Mouse (Mus musculus): ENCODE measurements at regions not wholly inside any gene's neighbourhood (a gene's known extent, or its start where the extent isn't known, plus 50 kb on each side); places are given as distances from the start of the nearest gene placed in this dataset.
A peak's percentile ranks its signal among the peaks of the same experiment; 100 is the strongest.

DNA sequence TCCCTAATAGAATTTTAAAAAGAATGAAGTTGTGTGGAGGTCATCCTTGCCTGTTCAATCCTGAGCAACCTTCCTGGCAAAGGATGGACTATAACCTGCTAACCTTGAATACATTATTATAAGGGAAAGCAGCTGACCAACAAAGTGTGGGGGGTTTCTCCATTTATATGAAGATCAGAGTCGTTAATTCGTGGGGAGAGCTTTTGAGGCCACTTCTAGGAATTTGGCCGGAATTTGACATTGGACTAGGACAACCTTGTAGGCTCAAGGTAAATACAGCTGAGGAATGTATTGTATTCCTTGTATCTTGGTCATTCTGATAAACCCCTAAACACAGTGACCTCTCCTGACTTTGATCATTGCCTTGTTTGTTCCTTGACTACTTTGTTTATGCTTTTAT lies 56.9 kb downstream of the Klf4 start:
- ATAC-seq (ENCODE audit: insufficient number of reproducible peaks, insufficient read depth, low FRiP score, low read depth) = no peak
- H3K9ac ChIP-seq (replicated peaks; ENCODE audit: low read depth, low read length) = no peak overlapping the region
- no peak overlapping the region for H3K4me2 ChIP-seq (replicated peaks; ENCODE audit: low read depth, low read length)
- no peak overlapping the region for H3K4me3 ChIP-seq (ENCODE audit: low read depth, low read length)
- 67% methylated on average over 3 of the region's 3 CpGs for WGBS
- no peaks in the 10 kb centered on the region for H3K36me3 ChIP-seq (ENCODE audit: control insufficient read depth, insufficient read depth, low read length)
- peaks cover 6% of the 10 kb centered on the region for H3K4me1 ChIP-seq (ENCODE audit: control insufficient read depth, insufficient read depth, low read length)
- no peaks in the 10 kb centered on the region for H3K9me3 ChIP-seq (ENCODE audit: control insufficient read depth, low read depth, low read length)
- no peak overlapping the region for H3K27ac ChIP-seq (ENCODE audit: low read length)
- H3K27me3 ChIP-seq (ENCODE audit: control insufficient read depth, insufficient read depth, low read length) = no peaks in the 10 kb centered on the region

DNA sequence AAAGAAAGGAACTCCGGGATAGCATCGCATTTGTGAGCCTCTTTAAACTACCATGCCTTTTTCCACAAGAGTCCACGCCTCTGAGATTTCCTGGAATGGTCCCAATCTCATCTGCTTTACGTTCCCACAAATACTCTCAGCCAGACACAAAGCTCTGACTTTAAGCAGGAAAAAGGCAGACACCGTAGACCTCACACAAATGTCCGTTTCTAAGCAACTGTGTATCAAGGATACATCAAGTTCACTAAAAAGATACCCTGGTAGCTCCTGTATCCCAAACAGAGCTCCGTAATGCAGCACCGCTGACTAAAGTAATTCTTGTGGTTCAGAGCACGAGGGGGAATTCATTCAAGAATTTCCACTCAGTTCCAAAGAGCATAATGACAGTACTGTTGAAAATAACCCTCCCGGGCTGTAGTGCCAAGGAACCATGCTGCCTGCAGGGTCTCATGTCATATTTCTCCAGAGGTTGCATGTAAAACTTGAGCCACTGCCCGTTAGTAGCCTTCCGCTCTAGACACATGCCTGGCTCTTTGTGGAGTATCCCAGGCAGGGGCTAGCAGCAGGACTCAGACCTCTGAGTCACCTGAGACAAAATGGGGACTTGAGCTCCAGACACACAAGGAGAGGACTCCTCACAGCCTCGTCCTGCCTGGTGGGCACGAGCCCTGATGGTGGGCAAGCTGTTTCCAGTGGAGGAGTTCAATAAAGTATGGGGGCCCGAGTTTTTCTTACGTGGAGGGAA lies 58.0 kb downstream of the Klf4 start:
- Histone ChIP-seq H3K27ac (ENCODE audit: low read length) (no peak overlapping the region), H3K9me3 (ENCODE audit: control insufficient read depth, low read depth, low read length) (no peaks in the 10 kb centered on the region), H3K9ac (replicated peaks; ENCODE audit: low read depth, low read length) (no peak overlapping the region), H3K36me3 (ENCODE audit: control insufficient read depth, insufficient read depth, low read length) (no peaks in the 10 kb centered on the region), H3K4me3 (ENCODE audit: low read depth, low read length) (no peak overlapping the region), H3K4me2 (replicated peaks; ENCODE audit: low read depth, low read length) (no peak overlapping the region), H3K27me3 (ENCODE audit: control insufficient read depth, insufficient read depth, low read length) (no peaks in the 10 kb centered on the region), H3K4me1 (ENCODE audit: control insufficient read depth, insufficient read depth, low read length) (peaks cover 6% of the 10 kb centered on the region)
- WGBS = 74% methylated on average over 16 of the region's 16 CpGs
- ATAC-seq (ENCODE audit: insufficient number of reproducible peaks, insufficient read depth, low FRiP score, low read depth) = no peak

DNA sequence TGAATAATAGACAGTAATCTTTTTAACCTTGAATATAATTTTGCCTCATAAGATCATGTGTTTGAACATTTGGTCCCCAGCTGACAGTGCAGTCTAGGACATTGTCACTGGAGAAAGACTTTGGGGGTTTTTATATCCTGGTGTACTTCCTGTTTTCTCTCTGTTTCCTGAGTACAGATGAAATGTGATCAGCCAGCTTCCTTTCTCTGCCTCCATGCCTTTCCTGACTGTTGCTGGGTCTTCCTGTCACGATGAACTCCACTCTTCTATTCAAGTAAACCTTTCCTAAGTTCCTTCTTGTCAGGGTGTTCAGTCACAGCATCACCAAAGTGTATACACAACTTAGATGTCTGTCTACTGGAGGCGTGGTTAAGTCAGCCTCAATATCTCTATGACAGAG lies 59.6 kb downstream of the Klf4 start:
- H3K4me1 ChIP-seq (ENCODE audit: control insufficient read depth, insufficient read depth, low read length) = peaks cover 6% of the 10 kb centered on the region
- WGBS = 61% methylated on average over 2 of the region's 2 CpGs
- H3K9me3 ChIP-seq (ENCODE audit: control insufficient read depth, low read depth, low read length) = no peaks in the 10 kb centered on the region
- no peak overlapping the region for H3K4me3 ChIP-seq (ENCODE audit: low read depth, low read length)
- H3K36me3 ChIP-seq (ENCODE audit: control insufficient read depth, insufficient read depth, low read length) = no peaks in the 10 kb centered on the region
- no peak overlapping the region for H3K9ac ChIP-seq (replicated peaks; ENCODE audit: low read depth, low read length)
- H3K27me3 ChIP-seq (ENCODE audit: control insufficient read depth, insufficient read depth, low read length) = no peaks in the 10 kb centered on the region
- no peak for ATAC-seq (ENCODE audit: insufficient number of reproducible peaks, insufficient read depth, low FRiP score, low read depth)
- no peak overlapping the region for H3K4me2 ChIP-seq (replicated peaks; ENCODE audit: low read depth, low read length)
- H3K27ac ChIP-seq (ENCODE audit: low read length) = no peak overlapping the region

DNA sequence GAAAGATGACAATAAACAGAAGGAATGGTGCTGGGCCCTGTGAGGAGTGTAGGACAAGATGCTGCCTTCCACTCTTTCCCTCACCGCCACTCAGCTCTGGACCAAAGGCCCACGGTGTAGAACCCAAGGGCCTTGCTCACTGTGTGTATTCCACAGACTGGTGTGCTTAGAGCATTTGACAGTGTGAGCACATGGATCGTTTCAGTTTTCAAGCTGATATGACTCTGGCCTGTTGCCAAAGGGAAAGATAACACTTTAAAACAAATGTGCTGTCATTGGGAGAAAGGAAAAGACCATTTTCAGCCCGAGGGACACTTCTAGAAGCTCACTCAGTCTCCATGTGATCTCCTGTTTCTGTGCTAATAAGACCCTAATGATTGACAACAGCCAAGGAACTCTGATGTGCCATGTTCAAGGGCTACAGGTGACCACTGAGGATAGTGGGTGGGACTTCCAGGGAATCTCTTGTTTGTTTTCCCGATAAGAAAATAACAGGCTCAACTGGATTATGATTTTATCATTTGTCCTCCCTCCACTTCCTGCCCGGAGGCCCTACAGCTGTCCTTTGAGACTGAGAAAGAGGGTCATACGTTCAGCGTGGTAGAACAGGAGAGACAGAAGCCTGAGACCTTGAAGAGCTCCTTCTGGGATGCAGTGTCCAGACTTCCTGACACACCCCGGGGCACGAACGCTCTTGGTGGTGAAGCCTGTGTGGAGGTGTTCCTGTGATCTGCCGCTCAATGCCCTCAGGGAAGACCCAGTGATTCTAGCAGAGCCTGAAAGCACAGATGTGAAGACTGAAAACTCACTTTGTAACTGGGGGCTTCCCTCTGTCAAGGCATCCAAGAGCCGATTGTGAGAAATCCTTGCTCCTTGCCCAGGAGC lies 61.2 kb downstream of the Klf4 start:
- no peak overlapping the region for H3K9ac ChIP-seq (replicated peaks; ENCODE audit: low read depth, low read length)
- no peaks in the 10 kb centered on the region for H3K27me3 ChIP-seq (ENCODE audit: control insufficient read depth, insufficient read depth, low read length)
- no peak for ATAC-seq (ENCODE audit: insufficient number of reproducible peaks, insufficient read depth, low FRiP score, low read depth)
- H3K4me1 ChIP-seq (ENCODE audit: control insufficient read depth, insufficient read depth, low read length) = peaks cover 6% of the 10 kb centered on the region
- H3K36me3 ChIP-seq (ENCODE audit: control insufficient read depth, insufficient read depth, low read length) = no peaks in the 10 kb centered on the region
- H3K9me3 ChIP-seq (ENCODE audit: control insufficient read depth, low read depth, low read length) = no peaks in the 10 kb centered on the region
- no peak overlapping the region for H3K4me3 ChIP-seq (ENCODE audit: low read depth, low read length)
- H3K27ac ChIP-seq (ENCODE audit: low read length) = peak overlapping the region; percentile 33; the same call in 1 of the 2 replicates
- no peak overlapping the region for H3K4me2 ChIP-seq (replicated peaks; ENCODE audit: low read depth, low read length)
- WGBS = 54% methylated on average over 13 of the region's 13 CpGs

DNA sequence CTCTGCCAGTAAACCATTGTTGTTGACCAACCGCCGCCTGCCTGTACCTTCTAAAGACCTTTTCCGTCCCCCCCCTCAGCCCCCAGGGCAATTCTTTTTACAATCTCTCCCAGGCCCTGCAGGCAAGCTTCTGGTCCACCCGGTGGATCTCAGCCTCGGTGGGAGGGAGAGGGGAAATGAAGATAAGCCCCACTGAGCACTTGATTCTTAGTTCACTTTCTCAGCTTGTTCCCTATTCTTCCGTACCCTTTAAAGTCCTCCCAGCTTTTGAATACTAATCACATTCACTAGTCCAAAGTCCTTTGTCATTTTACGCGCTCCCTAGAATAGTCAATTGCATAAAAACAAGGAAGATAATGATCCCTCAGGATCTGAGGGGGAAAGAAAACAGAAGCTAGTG lies 68.1 kb downstream of the Klf4 start:
- Histone ChIP-seq H3K4me2 (replicated peaks; ENCODE audit: low read depth, low read length) (no peak overlapping the region), H3K4me1 (ENCODE audit: control insufficient read depth, insufficient read depth, low read length) (no peaks in the 10 kb centered on the region), H3K27ac (ENCODE audit: low read length) (no peak overlapping the region), H3K9me3 (ENCODE audit: control insufficient read depth, low read depth, low read length) (no peaks in the 10 kb centered on the region), H3K27me3 (ENCODE audit: control insufficient read depth, insufficient read depth, low read length) (no peaks in the 10 kb centered on the region), H3K4me3 (ENCODE audit: low read depth, low read length) (no peak overlapping the region), H3K36me3 (ENCODE audit: control insufficient read depth, insufficient read depth, low read length) (no peaks in the 10 kb centered on the region), H3K9ac (replicated peaks; ENCODE audit: low read depth, low read length) (no peak overlapping the region)
- WGBS = 46% methylated on average over 8 of the region's 8 CpGs
- ATAC-seq (ENCODE audit: insufficient number of reproducible peaks, insufficient read depth, low FRiP score, low read depth) = no peak

DNA sequence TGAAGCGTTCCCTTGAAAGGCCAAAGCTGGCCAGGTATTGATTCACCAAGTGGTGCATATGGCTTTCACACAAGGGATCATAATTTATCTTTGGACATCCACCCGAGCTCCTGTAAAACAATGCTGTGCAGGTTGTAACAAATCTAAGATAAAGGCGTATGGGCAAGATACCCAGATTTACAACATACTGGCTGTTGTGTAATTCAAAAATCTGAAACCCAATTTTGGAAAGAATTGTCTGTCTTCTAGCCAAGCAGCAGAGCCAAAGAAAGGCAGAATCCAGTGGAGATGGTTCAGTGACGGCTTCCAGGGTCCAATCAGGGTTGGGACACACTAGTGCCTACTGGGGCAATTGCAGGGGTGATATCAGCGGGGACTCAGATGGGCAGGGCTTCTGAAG lies 70.3 kb downstream of the Klf4 start:
- no peak for ATAC-seq (ENCODE audit: insufficient number of reproducible peaks, insufficient read depth, low FRiP score, low read depth)
- no peaks in the 10 kb centered on the region for H3K36me3 ChIP-seq (ENCODE audit: control insufficient read depth, insufficient read depth, low read length)
- WGBS = 73% methylated on average over 5 of the region's 5 CpGs
- no peak overlapping the region for H3K9ac ChIP-seq (replicated peaks; ENCODE audit: low read depth, low read length)
- H3K4me3 ChIP-seq (ENCODE audit: low read depth, low read length) = no peak overlapping the region
- H3K27me3 ChIP-seq (ENCODE audit: control insufficient read depth, insufficient read depth, low read length) = no peaks in the 10 kb centered on the region
- no peaks in the 10 kb centered on the region for H3K4me1 ChIP-seq (ENCODE audit: control insufficient read depth, insufficient read depth, low read length)
- no peak overlapping the region for H3K27ac ChIP-seq (ENCODE audit: low read length)
- no peaks in the 10 kb centered on the region for H3K9me3 ChIP-seq (ENCODE audit: control insufficient read depth, low read depth, low read length)
- no peak overlapping the region for H3K4me2 ChIP-seq (replicated peaks; ENCODE audit: low read depth, low read length)

DNA sequence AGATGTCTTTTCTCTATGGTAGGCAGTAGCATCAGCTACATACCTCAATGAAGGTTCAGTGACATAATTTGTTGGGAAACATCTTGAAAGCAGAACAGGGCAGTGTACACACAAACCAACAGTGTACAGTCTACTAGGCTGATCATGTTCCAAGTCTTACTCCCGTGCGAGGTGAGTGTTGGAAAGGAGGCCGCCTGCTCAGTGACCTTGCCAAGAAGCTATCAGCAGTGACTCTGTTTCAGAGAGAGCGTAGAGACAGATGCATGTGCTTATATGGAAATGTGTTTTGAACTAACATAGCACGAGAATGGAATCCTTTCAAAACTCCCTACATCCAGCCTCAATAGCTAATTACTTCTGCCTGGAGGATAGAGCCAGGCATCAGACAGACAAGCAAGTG lies 78.4 kb downstream of the Klf4 start:
- no peak for ATAC-seq (ENCODE audit: insufficient number of reproducible peaks, insufficient read depth, low FRiP score, low read depth)
- WGBS = 74% methylated on average over 5 of the region's 5 CpGs
- H3K9me3 ChIP-seq (ENCODE audit: control insufficient read depth, low read depth, low read length) = no peaks in the 10 kb centered on the region

DNA sequence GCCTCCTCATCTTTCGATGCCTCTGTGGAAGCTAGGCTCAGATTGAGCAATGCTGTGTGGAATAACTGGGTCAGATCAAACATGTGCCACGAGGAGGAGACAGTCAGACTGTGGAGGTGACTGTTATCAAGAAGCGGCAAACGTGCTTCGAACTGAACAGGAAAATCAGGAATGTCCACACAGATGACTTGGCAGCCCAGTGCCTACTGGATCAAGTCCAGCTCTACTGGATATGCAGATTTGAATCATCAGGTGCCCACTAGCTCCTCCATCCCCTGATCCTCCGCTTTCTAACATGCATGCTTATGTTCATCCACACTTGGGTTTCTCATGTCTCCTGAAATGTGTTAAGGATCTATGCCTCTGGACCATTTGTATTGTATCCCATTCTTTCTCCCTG lies 79.7 kb downstream of the Klf4 start:
- Histone ChIP-seq H3K9ac (replicated peaks; ENCODE audit: low read depth, low read length) (no peak overlapping the region), H3K4me3 (ENCODE audit: low read depth, low read length) (no peak overlapping the region), H3K4me2 (replicated peaks; ENCODE audit: low read depth, low read length) (no peak overlapping the region), H3K4me1 (ENCODE audit: control insufficient read depth, insufficient read depth, low read length) (no peaks in the 10 kb centered on the region), H3K27ac (ENCODE audit: low read length) (no peak overlapping the region), H3K36me3 (ENCODE audit: control insufficient read depth, insufficient read depth, low read length) (no peaks in the 10 kb centered on the region), H3K9me3 (ENCODE audit: control insufficient read depth, low read depth, low read length) (no peaks in the 10 kb centered on the region), H3K27me3 (ENCODE audit: control insufficient read depth, insufficient read depth, low read length) (no peaks in the 10 kb centered on the region)
- 78% methylated on average over 6 of the region's 6 CpGs for WGBS
- no peak for ATAC-seq (ENCODE audit: insufficient number of reproducible peaks, insufficient read depth, low FRiP score, low read depth)

More for the DNA sequence above, 78.4 kb downstream of the Klf4 start:
- H3K36me3 ChIP-seq (ENCODE audit: control insufficient read depth, insufficient read depth, low read length) = no peaks in the 10 kb centered on the region
- H3K4me3 ChIP-seq (ENCODE audit: low read depth, low read length) = no peak overlapping the region
- no peaks in the 10 kb centered on the region for H3K27me3 ChIP-seq (ENCODE audit: control insufficient read depth, insufficient read depth, low read length)
- no peak overlapping the region for H3K4me2 ChIP-seq (replicated peaks; ENCODE audit: low read depth, low read length)
- H3K4me1 ChIP-seq (ENCODE audit: control insufficient read depth, insufficient read depth, low read length) = no peaks in the 10 kb centered on the region
- H3K27ac ChIP-seq (ENCODE audit: low read length) = no peak overlapping the region
- H3K9ac ChIP-seq (replicated peaks; ENCODE audit: low read depth, low read length) = no peak overlapping the region

Measured in stomach, embryonic 14.5 days (tissue).